ENCODE assay signal across 8 mouse cellular contexts in genomic region chr10:61080227-61080930, GRCm38 (mm10). TPM values are rescaled to one million over a fixed set of nuclear protein-coding genes. Genes with fewer than 3 reads are reported as not detected.
DNase-seq lines count a peak whose midpoint lies in the region; ATAC-seq lines count a peak whose summit lies in the region.

No protein-coding gene starts in this region.

- WGBS in intestine, embryonic 14.5 days, result 45% methylated on average over 14 of the region's 14 CpGs
- WGBS in limb, embryonic 10.5 days, result 40% methylated on average over 14 of the region's 14 CpGs
- 45% methylated on average over 14 of the region's 14 CpGs for WGBS in midbrain, embryonic 10.5 days
- WGBS in stomach, embryonic 14.5 days, result 40% methylated on average over 14 of the region's 14 CpGs

- peak; percentile 78 for ATAC-seq in granulocyte monocyte progenitor cell, adult 5-6 weeks (replicated peaks; ENCODE audit: poor library complexity, severe bottlenecking)
- ATAC-seq in intestine, embryonic 14.5 days (replicated peaks; ENCODE audit: low FRiP score, low TSS enrichment, low read depth), result peak; percentile 88
- ATAC-seq in stomach, embryonic 14.5 days (ENCODE audit: insufficient number of reproducible peaks, insufficient read depth, low FRiP score, low read depth), result peak; percentile 76; the same call in 1 of the 2 replicates

- no peaks in the 10 kb centered on the region for H3K9me3 ChIP-seq in intestine, embryonic 14.5 days (ENCODE audit: control insufficient read depth, low read length)
- no peaks in the 10 kb centered on the region for H3K9me3 ChIP-seq in limb, embryonic 10.5 days (replicated peaks)
- H3K9me3 ChIP-seq in midbrain, embryonic 10.5 days (replicated peaks), result no peaks in the 10 kb centered on the region
- H3K9me3 ChIP-seq in stomach, embryonic 14.5 days (ENCODE audit: control insufficient read depth, low read depth, low read length), result no peaks in the 10 kb centered on the region

- peaks cover 9% of the 10 kb centered on the region for H3K4me1 ChIP-seq in intestine, embryonic 14.5 days (replicated peaks; ENCODE audit: control insufficient read depth, insufficient read depth, low read length)
- H3K4me1 ChIP-seq in limb, embryonic 10.5 days, result peaks cover 27% of the 10 kb centered on the region
- peaks cover 23% of the 10 kb centered on the region for H3K4me1 ChIP-seq in midbrain, embryonic 10.5 days
- H3K4me1 ChIP-seq in stomach, embryonic 14.5 days (ENCODE audit: control insufficient read depth, insufficient read depth, low read length), result 0 out of 2 replicates have a peak, but pooled peaks cover 4% of the 10 kb centered on the region

- H3K4me2 ChIP-seq in intestine, embryonic 14.5 days (ENCODE audit: low read length), result peak overlapping the region; percentile 31
- H3K4me2 ChIP-seq in stomach, embryonic 14.5 days (replicated peaks; ENCODE audit: low read depth, low read length), result no peak overlapping the region

- no peak overlapping the region for H3K27ac ChIP-seq in intestine, embryonic 14.5 days (ENCODE audit: low read depth)
- peak overlapping the region; percentile 82 for H3K27ac ChIP-seq in limb, embryonic 10.5 days
- peak overlapping the region; percentile 90 for H3K27ac ChIP-seq in midbrain, embryonic 10.5 days (replicated peaks)
- H3K27ac ChIP-seq in stomach, embryonic 14.5 days (ENCODE audit: low read length), result no peak overlapping the region

- H3K4me3 ChIP-seq in intestine, embryonic 14.5 days (ENCODE audit: low read depth, low read length), result no peak overlapping the region
- no peak overlapping the region for H3K4me3 ChIP-seq in limb, embryonic 10.5 days
- H3K4me3 ChIP-seq in midbrain, embryonic 10.5 days, result peak overlapping the region; percentile 36
- H3K4me3 ChIP-seq in stomach, embryonic 14.5 days (ENCODE audit: low read depth, low read length), result no peak overlapping the region

- peak; percentile 91 for DNase-seq in ovary, adult 18-20 months (ENCODE audit: low spot score)
- DNase-seq in ovary, postnatal 10 days (ENCODE audit: low spot score), result no peak
- DNase-seq in embryo, embryonic 11 days, result peak; percentile 90
- peak; percentile 64 for DNase-seq in intestine, embryonic 14.5 days (ENCODE audit: low spot score)
- DNase-seq in limb, embryonic 10.5 days (ENCODE audit: low spot score), result peak; percentile 63
- DNase-seq in midbrain, embryonic 10.5 days (ENCODE audit: low spot score), result peak; percentile 84

- no peak overlapping the region for H3K9ac ChIP-seq in intestine, embryonic 14.5 days (ENCODE audit: low read length)
- H3K9ac ChIP-seq in stomach, embryonic 14.5 days (replicated peaks; ENCODE audit: low read depth, low read length), result no peak overlapping the region

- H3K36me3 ChIP-seq in intestine, embryonic 14.5 days (ENCODE audit: control insufficient read depth, insufficient read depth, low read length), result no peaks in the 10 kb centered on the region
- H3K36me3 ChIP-seq in limb, embryonic 10.5 days, result no peaks in the 10 kb centered on the region
- H3K36me3 ChIP-seq in midbrain, embryonic 10.5 days, result no peaks in the 10 kb centered on the region
- H3K36me3 ChIP-seq in stomach, embryonic 14.5 days (ENCODE audit: control insufficient read depth, insufficient read depth, low read length), result no peaks in the 10 kb centered on the region

- no peaks in the 10 kb centered on the region for H3K27me3 ChIP-seq in intestine, embryonic 14.5 days (replicated peaks; ENCODE audit: control insufficient read depth, insufficient read depth, low read length)
- no peaks in the 10 kb centered on the region for H3K27me3 ChIP-seq in limb, embryonic 10.5 days (ENCODE audit: low read depth, poor library complexity, severe bottlenecking)
- peaks cover 14% of the 10 kb centered on the region; the same call in 1 of the 2 replicates for H3K27me3 ChIP-seq in midbrain, embryonic 10.5 days (ENCODE audit: low read depth, poor library complexity, severe bottlenecking)
- no peaks in the 10 kb centered on the region for H3K27me3 ChIP-seq in stomach, embryonic 14.5 days (ENCODE audit: control insufficient read depth, insufficient read depth, low read length)

RNA-seq across cellular contexts. Expression of gene Pcbd1, which starts 8.8 kb away (rescaled TPM):
- total RNA-seq in granulocyte monocyte progenitor cell, adult 5-6 weeks (2014; fragmentation: Nextera tagmentation), result 7.9 and 18.7 TPM in 2 replicates
- total RNA-seq in granulocyte monocyte progenitor cell, adult 5-6 weeks (2017), result 6.1 and 7.7 TPM in 2 replicates
- polyA plus RNA-seq in intestine, embryonic 14.5 days (2014; fragmentation: Nextera tagmentation; extraction: Ambion mirVana), result 162 and 165 TPM in 2 replicates
- 19.3 and 22.1 TPM in 2 replicates for polyA plus RNA-seq in limb, embryonic 10.5 days (2016; fragmentation: Nextera tagmentation; extraction: Ambion mirVana)
- 21.0 and 29.3 TPM in 2 replicates for polyA plus RNA-seq in midbrain, embryonic 10.5 days (2016; fragmentation: Nextera tagmentation; extraction: Ambion mirVana)
- polyA plus RNA-seq in stomach, embryonic 14.5 days (2014; fragmentation: Nextera tagmentation; extraction: Ambion mirVana), result 105 and 114 TPM in 2 replicates

Comparison
In these comparisons a context has a peak if more than half of its experiments do, and no peak if none do; other contexts are left out.
1. H3K27ac ChIP-seq: peak in limb, embryonic 10.5 days (single experiment) and midbrain, embryonic 10.5 days (single experiment); none in intestine, embryonic 14.5 days (single experiment) and stomach, embryonic 14.5 days (single experiment).
2. Peak in every context shown above with its lines, with median percentiles within 50 percentile points of each other: ATAC-seq.